Mouse (Mus musculus) embryonic facial prominence, embryonic 10.5 days (tissue): ENCODE results near the gene Gm44790. TPM values are rescaled to one million over a fixed set of nuclear protein-coding genes. Genes with fewer than 3 reads are reported as not detected.
A peak's percentile ranks its signal among the peaks of the same experiment; 100 is the strongest.

ENCODE experiments used
- DNase-seq: peaks from one replicate; pipeline ENCODE4 v3.0.0-alpha.2; 2017; ENCODE audit warnings: low spot score
- H3K27ac ChIP-seq: fragments of 300-500 bp; sonication (generic); replicated peaks from 2 replicates; pipeline ENCODE4 v1.5.1; 2016; ENCODE audit warnings: mild to moderate bottlenecking
- H3K27me3 ChIP-seq: fragments of 300-500 bp; sonication (generic); replicated peaks from 2 replicates; pipeline ENCODE4 v1.6.1; 2016; ENCODE audit warnings: low read depth, mild to moderate bottlenecking; ENCODE audit not compliant: poor library complexity, severe bottlenecking
- H3K36me3 ChIP-seq: fragments of 300-500 bp; sonication (generic); replicated peaks from 2 replicates; pipeline ENCODE4 v1.6.1; 2016; ENCODE audit warnings: mild to moderate bottlenecking, moderate library complexity
- H3K4me1 ChIP-seq: fragments of 300-500 bp; sonication (generic); 2 replicates; pipeline ENCODE4 v1.6.1; 2016
- H3K4me3 ChIP-seq: fragments of 300-500 bp; sonication (generic); 2 replicates; pipeline ENCODE4 v1.5.1; 2016; ENCODE audit warnings: mild to moderate bottlenecking, moderate library complexity
- H3K9me3 ChIP-seq: fragments of 300-500 bp; sonication (generic); 2 replicates; pipeline ENCODE4 v1.6.1; 2016; ENCODE audit warnings: mild to moderate bottlenecking
- WGBS: fragments of 180-500 bp; shearing (Covaris S2); methylation state at CpG from one replicate; pipeline ENCODE4 v1.1.7; 2016; 5-methylcytosine and 5-hydroxymethylcytosine counted together
- polyA plus RNA-seq: library from polyadenylated mRNA; unstranded; fragments of >200 nt; fragmentation: Nextera tagmentation; extraction: Ambion mirVana; gene quantifications from 2 replicates; pipeline ENCODE4 v1.2.1, GENCODE M21; 2016

Gene Gm44790
- polyA plus RNA-seq, 1 experiment from 2014 or later: 2.5 TPM

GRCm38 (mm10) chr6:86456727-86457126, 30.3 kb downstream of the Gm44790 start:
- WGBS: 91% methylated on average over 3 of the region's 3 CpGs
- Histone ChIP-seq H3K36me3 (peaks cover 80% of the 10 kb centered on the region), H3K27ac (no peak overlapping the region), H3K9me3 (no peaks in the 10 kb centered on the region), H3K27me3 (no peaks in the 10 kb centered on the region), H3K4me3 (no peak overlapping the region), H3K4me1 (no peaks in the 10 kb centered on the region)
- DNase-seq: no peak

GRCm38 (mm10) chr6:86463079-86463478, 36.6 kb downstream of the Gm44790 start:
- no peak overlapping the region for H3K27ac ChIP-seq
- WGBS: 94% methylated on average over 3 of the region's 3 CpGs
- peaks cover 81% of the 10 kb centered on the region for H3K36me3 ChIP-seq
- no peak overlapping the region for H3K4me3 ChIP-seq
- peaks cover 4% of the 10 kb centered on the region; the same call in 1 of the 2 replicates for H3K4me1 ChIP-seq
- H3K9me3 ChIP-seq: no peaks in the 10 kb centered on the region
- H3K27me3 ChIP-seq: no peaks in the 10 kb centered on the region
- DNase-seq: no peak

GRCm38 (mm10) chr6:86471317-86471716, 44.9 kb downstream of the Gm44790 start:
- DNase-seq: no peak
- Histone ChIP-seq H3K27me3 (no peaks in the 10 kb centered on the region), H3K36me3 (peaks cover 43% of the 10 kb centered on the region), H3K4me3 (peak overlapping the region; percentile 55), H3K4me1 (peaks cover 30% of the 10 kb centered on the region), H3K9me3 (no peaks in the 10 kb centered on the region), H3K27ac (peak overlapping the region; percentile 90)
- whole genome bisulfite sequencing: 91% methylated on average over 3 of the region's 3 CpGs

- no peaks in the 10 kb centered on the region for H3K27me3 ChIP-seq
- H3K9me3 ChIP-seq: no peaks in the 10 kb centered on the region
- DNase-seq: no peak
- H3K4me3 ChIP-seq: peak overlapping the region; percentile 55
- 30% methylated on average over 9 of the region's 9 CpGs for WGBS
- peak overlapping the region; percentile 90 for H3K27ac ChIP-seq
- H3K4me1 ChIP-seq: peaks cover 29% of the 10 kb centered on the region
- H3K36me3 ChIP-seq: peaks cover 42% of the 10 kb centered on the region
Observed at GRCm38 (mm10) chr6:86471760-86472099, 45.3 kb downstream of the Gm44790 start.

- H3K4me1 ChIP-seq: peaks cover 25% of the 10 kb centered on the region
- peak overlapping the region; percentile 55 for H3K4me3 ChIP-seq
- H3K27me3 ChIP-seq: no peaks in the 10 kb centered on the region
- no peaks in the 10 kb centered on the region for H3K9me3 ChIP-seq
- DNase-seq: peak; percentile 100
- peak overlapping the region; percentile 90 for H3K27ac ChIP-seq
- peaks cover 36% of the 10 kb centered on the region for H3K36me3 ChIP-seq
- under 1% methylated on average over 56 of the region's 56 CpGs for WGBS
Observed at GRCm38 (mm10) chr6:86472100-86472955, 45.9 kb downstream of the Gm44790 start.

- H3K4me1 ChIP-seq: peaks cover 32% of the 10 kb centered on the region
- H3K4me3 ChIP-seq: peak overlapping the region; percentile 55
- H3K27me3 ChIP-seq: no peaks in the 10 kb centered on the region
- no peaks in the 10 kb centered on the region for H3K9me3 ChIP-seq
- 62% methylated on average over 7 of the region's 7 CpGs for WGBS
- H3K36me3 ChIP-seq: peaks cover 28% of the 10 kb centered on the region
- peak overlapping the region; percentile 90 for H3K27ac ChIP-seq
- peak; percentile 49 for DNase-seq
Observed at GRCm38 (mm10) chr6:86473077-86473476, 46.6 kb downstream of the Gm44790 start.

- Histone ChIP-seq H3K36me3 (peaks cover 18% of the 10 kb centered on the region), H3K4me3 (no peak overlapping the region), H3K27me3 (no peaks in the 10 kb centered on the region), H3K27ac (no peak overlapping the region), H3K4me1 (peaks cover 42% of the 10 kb centered on the region), H3K9me3 (no peaks in the 10 kb centered on the region)
- 96% methylated on average over 5 of the region's 5 CpGs for WGBS
- DNase-seq: no peak
Observed at GRCm38 (mm10) chr6:86474072-86474471, 47.6 kb downstream of the Gm44790 start.

GRCm38 (mm10) chr6:86474646-86475181, 48.3 kb downstream of the Gm44790 start:
- no peaks in the 10 kb centered on the region for H3K9me3 ChIP-seq
- H3K4me3 ChIP-seq: no peak overlapping the region
- 0 out of 2 replicates have a peak overlapping the region, but pooled peaks have one; percentile 64 for H3K27ac ChIP-seq
- no peaks in the 10 kb centered on the region for H3K27me3 ChIP-seq
- DNase-seq: no peak
- H3K36me3 ChIP-seq: peaks cover 12% of the 10 kb centered on the region
- H3K4me1 ChIP-seq: peaks cover 48% of the 10 kb centered on the region

GRCm38 (mm10) chr6:86475462-86476167, 49.2 kb downstream of the Gm44790 start:
- Histone ChIP-seq H3K4me1 (peaks cover 57% of the 10 kb centered on the region), H3K27me3 (no peaks in the 10 kb centered on the region), H3K36me3 (peaks cover 3% of the 10 kb centered on the region), H3K27ac (peak overlapping the region; percentile 64), H3K4me3 (no peak overlapping the region), H3K9me3 (no peaks in the 10 kb centered on the region)
- DNase-seq: no peak
- 81% methylated on average over 9 of the region's 9 CpGs for WGBS

GRCm38 (mm10) chr6:86476931-86477330, 50.5 kb downstream of the Gm44790 start:
- H3K9me3 ChIP-seq: no peaks in the 10 kb centered on the region
- H3K27me3 ChIP-seq: no peaks in the 10 kb centered on the region
- no peak for DNase-seq
- WGBS: 84% methylated on average over 5 of the region's 5 CpGs
- no peak overlapping the region for H3K27ac ChIP-seq
- no peak overlapping the region for H3K4me3 ChIP-seq
- no peaks in the 10 kb centered on the region for H3K36me3 ChIP-seq
- peaks cover 59% of the 10 kb centered on the region for H3K4me1 ChIP-seq

GRCm38 (mm10) chr6:86479311-86479710, 52.9 kb downstream of the Gm44790 start:
- Histone ChIP-seq H3K9me3 (no peaks in the 10 kb centered on the region), H3K4me3 (no peak overlapping the region), H3K4me1 (peaks cover 46% of the 10 kb centered on the region), H3K27ac (peak overlapping the region; percentile 82), H3K27me3 (no peaks in the 10 kb centered on the region), H3K36me3 (no peaks in the 10 kb centered on the region)
- WGBS: 61% methylated on average over 3 of the region's 3 CpGs
- DNase-seq: peak; percentile 25

- DNase-seq: no peak
- Histone ChIP-seq H3K36me3 (no peaks in the 10 kb centered on the region), H3K4me3 (peak overlapping the region; percentile 34; the same call in 1 of the 2 replicates), H3K27ac (peak overlapping the region; percentile 82), H3K4me1 (peaks cover 46% of the 10 kb centered on the region), H3K27me3 (no peaks in the 10 kb centered on the region), H3K9me3 (no peaks in the 10 kb centered on the region)
Observed at GRCm38 (mm10) chr6:86479816-86480188, 53.3 kb downstream of the Gm44790 start.
